Mouse (Mus musculus): ENCODE measurements around the gene Clptm1.

DNA sequence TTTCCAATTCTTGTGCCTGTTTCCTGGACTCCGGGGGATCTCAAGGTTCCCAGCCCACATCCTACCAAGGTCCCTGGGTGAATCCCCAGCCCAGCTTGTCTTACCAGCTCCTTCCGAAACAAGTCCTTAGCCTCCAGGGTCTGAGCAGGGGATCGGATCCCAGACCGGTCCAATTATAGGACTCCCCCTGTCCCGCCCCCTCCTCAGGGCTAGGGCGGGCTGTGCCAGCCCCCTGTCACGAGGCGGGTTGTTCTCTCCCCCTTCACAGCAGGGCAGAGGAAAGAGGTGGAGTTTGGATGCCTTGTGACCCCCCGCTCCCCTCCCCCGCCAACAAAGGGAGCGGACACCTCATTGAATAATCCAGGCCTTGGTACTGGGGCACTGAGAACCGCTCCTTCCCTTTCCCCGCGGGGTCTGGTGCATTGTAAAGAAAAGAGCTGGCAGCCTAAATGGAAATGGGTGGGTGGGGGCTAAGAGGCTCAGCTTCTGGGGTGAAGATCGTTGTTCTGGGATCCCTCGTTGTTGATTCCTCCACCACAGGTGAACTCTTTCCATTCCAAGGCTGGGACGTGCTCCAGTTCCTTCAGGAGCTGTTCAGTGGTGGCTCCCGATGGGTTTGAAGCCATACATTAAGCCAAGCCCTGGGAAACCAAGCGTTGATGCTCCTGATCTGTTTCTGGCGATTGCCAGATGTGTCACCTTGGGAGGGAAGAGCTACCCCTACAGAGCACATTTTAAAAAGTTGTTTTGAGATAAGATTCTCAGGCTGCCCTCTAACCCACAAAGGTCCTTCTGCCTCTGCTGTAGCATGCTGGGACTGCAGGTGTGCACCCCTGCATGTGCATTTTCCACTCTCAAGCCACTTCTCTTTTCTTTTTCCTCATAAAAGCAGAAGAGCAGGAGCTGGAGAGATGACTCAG is 34.3 kb upstream of the Clptm1 start, which contains the start of gene Apoe:
- no peak for TF ChIP-seq CTCF (IDR thresholded peaks at IDR 0.05)
- TF ChIP-seq EP300 (IDR thresholded peaks at IDR 0.05; ENCODE audit: insufficient read depth, low read depth, low read length), result 0 out of 2 replicates have a peak, but pooled peaks have one; percentile 27
- TF ChIP-seq POLR2A (IDR thresholded peaks at IDR 0.05; ENCODE audit: insufficient read depth, low read depth, low read length), result peak; percentile 81
